In the genomic region with DNA sequence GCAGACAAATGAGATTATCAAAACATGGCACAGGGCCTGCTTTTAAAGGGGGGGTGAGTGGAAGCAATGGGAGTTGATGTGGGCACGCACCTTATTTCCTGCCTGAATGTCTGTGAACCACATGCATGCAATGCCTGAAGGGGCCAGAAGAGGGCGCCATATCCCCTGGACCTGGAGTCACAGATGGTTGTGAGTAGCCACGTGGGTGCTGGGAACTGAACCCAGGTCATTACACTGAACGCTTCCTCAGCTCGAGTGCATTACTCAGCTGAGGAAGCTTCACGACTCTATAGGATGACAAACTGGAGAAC, we compare ENCODE assay signal across 10 mouse cellular contexts. TPM values are rescaled to one million over a fixed set of nuclear protein-coding genes. Genes with fewer than 3 reads are reported as not detected.
DNase-seq lines count a peak whose midpoint lies in the region; ATAC-seq and TF ChIP-seq lines count a peak whose summit lies in the region.
"Had no signal": no experiment of that assay in that cellular context is flagged by ENCODE, and none has a peak within 500 bp of the region (broad histone marks: within the 10 kb centered on the region; RNA-seq: fewer than 3 reads in every experiment).

No protein-coding gene starts in this region.

- H3K4me1 ChIP-seq in kidney, embryonic 14.5 days (ENCODE audit: control insufficient read depth, insufficient read depth, low read length): 0 out of 2 replicates have a peak, but pooled peaks cover 4% of the 10 kb centered on the region
- H3K4me1 ChIP-seq in ES-Bruce4 (ENCODE audit: control insufficient read depth, insufficient read depth, low read length): no peaks in the 10 kb centered on the region
- H3K4me1 ChIP-seq in forebrain, embryonic 15.5 days: peaks cover 25% of the 10 kb centered on the region

- no peak overlapping the region for H3K9ac ChIP-seq in kidney, embryonic 14.5 days (ENCODE audit: low read depth, low read length)
- H3K9ac ChIP-seq in ES-Bruce4 (ENCODE audit: low read depth, poor library complexity, severe bottlenecking): no peak overlapping the region
- H3K9ac ChIP-seq in forebrain, embryonic 15.5 days (replicated peaks): no peak overlapping the region
- H3K9ac ChIP-seq: liver, embryonic 15.5 days had no signal

- peak; percentile 77 for TF ChIP-seq CTCF in ES-Bruce4 (IDR thresholded peaks at IDR 0.05; ENCODE audit: low read depth, low read length)

- TF ChIP-seq POLR2A in ES-Bruce4 (IDR thresholded peaks at IDR 0.05; ENCODE audit: insufficient read depth, low read length): no peak

- peaks cover 4% of the 10 kb centered on the region; the same call in 1 of the 2 replicates for H3K9me3 ChIP-seq in kidney, embryonic 14.5 days (ENCODE audit: control insufficient read depth, low read length)
- H3K9me3 ChIP-seq in ES-Bruce4 (replicated peaks; ENCODE audit: control insufficient read depth, insufficient read depth, low read length, poor library complexity, severe bottlenecking): no peaks in the 10 kb centered on the region
- no peaks in the 10 kb centered on the region for H3K9me3 ChIP-seq in forebrain, embryonic 15.5 days
- H3K9me3 ChIP-seq: liver, embryonic 15.5 days had no signal

- H3K27me3 ChIP-seq in kidney, embryonic 14.5 days (ENCODE audit: control insufficient read depth, insufficient read depth, low read length): no peaks in the 10 kb centered on the region
- H3K27me3 ChIP-seq in ES-Bruce4 (ENCODE audit: control insufficient read depth, insufficient read depth, low read length, poor library complexity, severe bottlenecking): no peaks in the 10 kb centered on the region
- H3K27me3 ChIP-seq in forebrain, embryonic 15.5 days: no peaks in the 10 kb centered on the region

- no peaks in the 10 kb centered on the region for H3K36me3 ChIP-seq in kidney, embryonic 14.5 days (ENCODE audit: control insufficient read depth, insufficient read depth, low read length)
- H3K36me3 ChIP-seq in ES-Bruce4 (ENCODE audit: control insufficient read depth, insufficient read depth, low read length, poor library complexity, severe bottlenecking): no peaks in the 10 kb centered on the region
- H3K36me3 ChIP-seq in forebrain, embryonic 15.5 days: no peaks in the 10 kb centered on the region
- H3K36me3 ChIP-seq: liver, embryonic 15.5 days had no signal

- peak; percentile 33 for DNase-seq in kidney, postnatal 10 days
- DNase-seq in induced T-regulatory cell, adult 2 months (ENCODE audit: low read depth): peak; percentile 62
- DNase-seq in testis, postnatal 10 days (ENCODE audit: low spot score): peak; percentile 67
- no peak for DNase-seq in urinary bladder, postnatal 14 days (ENCODE audit: low spot score)
- DNase-seq: adrenal gland, adult 2 months; kidney, postnatal 14 days had no signal

- H3K4me2 ChIP-seq in kidney, embryonic 14.5 days (replicated peaks; ENCODE audit: low read depth, low read length): no peak overlapping the region
- no peak overlapping the region for H3K4me2 ChIP-seq in forebrain, embryonic 15.5 days (replicated peaks)

- no peak for ATAC-seq in kidney, embryonic 14.5 days (ENCODE audit: low FRiP score, low TSS enrichment)
- ATAC-seq in forebrain, embryonic 15.5 days (replicated peaks): no peak

- WGBS in kidney, embryonic 14.5 days: 86% methylated on average over 6 of the region's 6 CpGs
- 85% methylated on average over 6 of the region's 6 CpGs for WGBS in forebrain, embryonic 15.5 days

- H3K4me3 ChIP-seq in kidney, embryonic 14.5 days (ENCODE audit: low read length): no peak overlapping the region
- no peak overlapping the region for H3K4me3 ChIP-seq in ES-Bruce4 (ENCODE audit: low read depth, low read length)
- no peak overlapping the region for H3K4me3 ChIP-seq in forebrain, embryonic 15.5 days
- H3K4me3 ChIP-seq: liver, embryonic 15.5 days had no signal

- H3K27ac ChIP-seq in kidney, embryonic 14.5 days (ENCODE audit: low read depth, low read length): no peak overlapping the region
- no peak overlapping the region for H3K27ac ChIP-seq in ES-Bruce4 (ENCODE audit: insufficient read depth, low read length)
- H3K27ac ChIP-seq in forebrain, embryonic 15.5 days (replicated peaks): no peak overlapping the region
- H3K27ac ChIP-seq: liver, embryonic 15.5 days had no signal

- no peak for TF ChIP-seq EP300 in ES-Bruce4 (IDR thresholded peaks at IDR 0.05; ENCODE audit: insufficient read depth, low read depth, low read length)

RNA-seq across cellular contexts. Expression of a gene that starts 1.6 kb away (rescaled TPM):
- polyA plus RNA-seq in kidney, embryonic 14.5 days (2014; fragmentation: Nextera tagmentation; extraction: Ambion mirVana): 5.5 and 8.0 TPM in 2 replicates
- 28.4 and 35.3 TPM in 2 replicates for polyA plus RNA-seq in ES-Bruce4 (2011; ENCODE audit: insufficient read depth, insufficient read length, low read depth, missing spikeins)
- polyA plus RNA-seq in forebrain, embryonic 15.5 days (2015; fragmentation: Nextera tagmentation; extraction: Ambion mirVana): 35.5 and 36.3 TPM in 2 replicates
